Mouse (Mus musculus) G1E (cell line): Measurements from ENCODE around the gene Tmem132b. TPM values are rescaled to one million over a fixed set of nuclear protein-coding genes. Genes with fewer than 3 reads are reported as not detected.

Source experiments
- ATAC-seq: 2 replicates; pipeline ENCODE4 v1.8.0; 2016; ENCODE audit warnings: mild to moderate bottlenecking; ENCODE audit not compliant: insufficient number of reproducible peaks, poor library complexity, low FRiP score, severe bottlenecking; ENCODE audit errors: extremely low read depth
- DNase-seq: peaks from one replicate; pipeline ENCODE4 v3.0.0; 2012; ENCODE audit warnings: low spot score
- H3K27me3 ChIP-seq: 2 replicates; pipeline ENCODE4 v1.6.1; 2012; ENCODE audit warnings: mild to moderate bottlenecking, low read length, inconsistent platforms; ENCODE audit not compliant: insufficient read depth
- H3K36me3 ChIP-seq: replicated peaks from 2 replicates; pipeline ENCODE3; 2012; ENCODE audit warnings: mild to moderate bottlenecking, inconsistent platforms
- H3K4me1 ChIP-seq: 2 replicates; pipeline ENCODE4 v1.6.1; 2012; ENCODE audit warnings: low read depth, low read length, inconsistent platforms, mixed read lengths; ENCODE audit not compliant: insufficient read depth
- H3K4me3 ChIP-seq: 2 replicates; pipeline ENCODE4 v1.5.1; 2012; ENCODE audit warnings: low read depth, mild to moderate bottlenecking, inconsistent platforms, low read length, moderate library complexity, mixed read lengths
- H3K9me3 ChIP-seq: replicated peaks from 2 replicates; pipeline ENCODE4 v1.6.1; 2012; ENCODE audit warnings: inconsistent platforms
- CTCF ChIP-seq: IDR thresholded peaks from 2 replicates; pipeline ENCODE4 v1.5.1; 2012; ENCODE audit warnings: low read depth, low read length, inconsistent platforms, mixed read lengths
- GATA1 ChIP-seq: IDR thresholded peaks from 2 replicates; pipeline ENCODE4 v1.6.1; 2012; ENCODE audit warnings: borderline replicate concordance, low read length, inconsistent platforms, mixed read lengths
- GATA2 ChIP-seq: IDR thresholded peaks from 2 replicates; pipeline ENCODE4 v1.6.1; 2012; ENCODE audit warnings: low read depth, low read length, inconsistent platforms, borderline replicate concordance
- POLR2AphosphoS5 ChIP-seq: IDR thresholded peaks from 2 replicates; pipeline ENCODE4 v1.6.1; 2012; ENCODE audit warnings: low read depth, low read length, inconsistent platforms; ENCODE audit not compliant: insufficient replicate concordance
- TAL1 ChIP-seq: conservative IDR thresholded peaks from 2 replicates; pipeline ENCODE4 v1.6.1; 2012; ENCODE audit warnings: low read depth, low read length, inconsistent platforms, mixed read lengths
- polyA plus RNA-seq: library from polyadenylated mRNA; stranded (reverse); fragments of >175 nt; gene quantifications from 2 replicates; pipeline ENCODE4 v1.2.3, GENCODE M21; 2012
- total RNA-seq, 2 experiments: library from RNA; stranded (forward) in 1 of 2; stranded (reverse) in 1 of 2; fragments of 200-1000 nt in 1 of 2; fragments of >200 nt in 1 of 2; fragmentation: Nextera tagmentation in 1 of 2; gene quantifications; 2 replicates each; pipeline ENCODE4 v1.2.3; 2014 to 2017

Gene Tmem132b
- total and polyA plus RNA-seq, 3 experiments, result 0.11 TPM; not detected in 2

GRCm38 (mm10) chr5:125495655-125496054 lies 35.9 kb upstream of the Tmem132b start:
- H3K9me3 ChIP-seq, result no peaks in the 10 kb centered on the region
- peaks cover 2% of the 10 kb centered on the region; the same call in 1 of the 2 replicates for H3K4me1 ChIP-seq
- peaks cover 70% of the 10 kb centered on the region for H3K36me3 ChIP-seq
- H3K4me3 ChIP-seq, result no peak overlapping the region
- H3K27me3 ChIP-seq, result no peaks in the 10 kb centered on the region
- TF ChIP-seq CTCF, result no peak
- no peak for TF ChIP-seq GATA2
- no peak for TF ChIP-seq GATA1
- TF ChIP-seq POLR2AphosphoS5, result no peak
- no peak for TF ChIP-seq TAL1
- ATAC-seq (no peak), DNase-seq (no peak)

- Histone ChIP-seq H3K4me3 (no peak overlapping the region), H3K36me3 (peaks cover 72% of the 10 kb centered on the region), H3K9me3 (no peaks in the 10 kb centered on the region), H3K4me1 (peaks cover 6% of the 10 kb centered on the region), H3K27me3 (no peaks in the 10 kb centered on the region)
- TF ChIP-seq POLR2AphosphoS5, result no peak
- 0 out of 2 replicates have a peak, but pooled peaks have one; percentile 24 for TF ChIP-seq CTCF
- peak; percentile 60 for DNase-seq
- ATAC-seq, result peak; percentile 73
Measured at GRCm38 (mm10) chr5:125497821-125498600, 33.6 kb upstream of the Tmem132b start.

- peaks cover 5% of the 10 kb centered on the region; the same call in 1 of the 2 replicates for H3K4me1 ChIP-seq
- no peaks in the 10 kb centered on the region for H3K9me3 ChIP-seq
- H3K4me3 ChIP-seq, result no peak overlapping the region
- no peaks in the 10 kb centered on the region for H3K27me3 ChIP-seq
- DNase-seq (no peak), ATAC-seq (no peak)
- H3K36me3 ChIP-seq, result peaks cover 77% of the 10 kb centered on the region
- no peak for TF ChIP-seq GATA2
- no peak for TF ChIP-seq CTCF
- TF ChIP-seq POLR2AphosphoS5, result no peak
- TF ChIP-seq TAL1, result no peak
- TF ChIP-seq GATA1, result no peak
Measured at GRCm38 (mm10) chr5:125501505-125501904, 30.1 kb upstream of the Tmem132b start.

- H3K36me3 ChIP-seq, result peaks cover 81% of the 10 kb centered on the region
- ATAC-seq, result no peak
- no peaks in the 10 kb centered on the region for H3K9me3 ChIP-seq
- TF ChIP-seq POLR2AphosphoS5 (no peak), GATA2 (no peak), CTCF (no peak), GATA1 (no peak), TAL1 (no peak)
- no peaks in the 10 kb centered on the region for H3K27me3 ChIP-seq
- no peak overlapping the region for H3K4me3 ChIP-seq
- H3K4me1 ChIP-seq, result peaks cover 5% of the 10 kb centered on the region; the same call in 1 of the 2 replicates
- no peak for DNase-seq
Measured at GRCm38 (mm10) chr5:125502186-125502585, 29.4 kb upstream of the Tmem132b start.

DNA sequence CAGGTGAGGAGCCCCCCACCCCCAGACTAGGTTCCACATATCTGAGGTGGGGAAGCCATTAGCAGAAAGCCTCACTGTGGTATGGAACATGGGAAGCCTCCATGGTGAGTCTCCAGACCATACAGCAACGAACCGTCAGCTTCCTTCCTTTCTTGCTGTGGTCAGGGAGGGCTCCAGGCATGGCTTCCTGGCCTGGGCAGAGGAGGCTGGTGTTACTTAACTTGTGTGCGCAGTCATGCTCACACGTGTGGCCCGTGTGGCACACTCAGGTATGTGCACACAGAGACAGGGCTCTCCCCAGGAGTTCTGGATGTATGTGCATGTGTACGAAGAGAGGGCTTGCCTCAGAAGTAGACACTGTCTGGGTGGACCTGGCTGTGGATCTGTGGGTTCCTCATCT lies 27.9 kb upstream of the Tmem132b start:
- ATAC-seq, result no peak
- no peak for DNase-seq
- Histone ChIP-seq H3K36me3 (peaks cover 85% of the 10 kb centered on the region), H3K27me3 (no peaks in the 10 kb centered on the region), H3K4me3 (no peak overlapping the region), H3K9me3 (no peaks in the 10 kb centered on the region), H3K4me1 (peaks cover 5% of the 10 kb centered on the region; the same call in 1 of the 2 replicates)
- TF ChIP-seq TAL1, result no peak
- TF ChIP-seq GATA1, result no peak
- no peak for TF ChIP-seq GATA2
- no peak for TF ChIP-seq CTCF
- no peak for TF ChIP-seq POLR2AphosphoS5

DNA sequence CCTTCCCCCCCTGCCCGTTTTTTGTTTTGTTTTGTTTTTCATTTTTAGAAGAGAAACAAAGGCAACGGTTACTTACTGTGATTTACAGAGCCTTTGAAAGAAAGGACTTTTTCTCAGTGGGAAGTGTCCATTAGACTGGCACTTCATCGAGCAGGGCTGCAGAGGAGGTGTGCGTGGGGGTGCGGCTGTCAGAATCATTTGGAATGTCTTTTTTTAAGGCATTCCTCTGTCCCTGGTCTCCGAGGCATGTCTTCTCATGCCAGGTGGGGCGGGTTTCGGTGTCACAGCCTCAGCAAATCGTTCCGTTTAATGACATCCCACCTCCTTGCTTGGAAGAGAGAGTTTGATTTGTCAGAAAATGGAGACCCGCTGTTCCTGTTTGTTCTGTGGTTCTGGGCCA lies 26.9 kb upstream of the Tmem132b start:
- peaks cover 84% of the 10 kb centered on the region for H3K36me3 ChIP-seq
- DNase-seq (no peak), ATAC-seq (no peak)
- no peaks in the 10 kb centered on the region for H3K27me3 ChIP-seq
- H3K9me3 ChIP-seq, result no peaks in the 10 kb centered on the region
- no peak overlapping the region for H3K4me3 ChIP-seq
- H3K4me1 ChIP-seq, result peaks cover 5% of the 10 kb centered on the region; the same call in 1 of the 2 replicates
- no peak for TF ChIP-seq CTCF
- TF ChIP-seq TAL1, result no peak
- no peak for TF ChIP-seq POLR2AphosphoS5
- TF ChIP-seq GATA2, result no peak
- no peak for TF ChIP-seq GATA1
